Mouse (Mus musculus) monocyte, adult 5-6 weeks (primary cell): ENCODE results near the gene Dnajb2. TPM values are rescaled to one million over a fixed set of nuclear protein-coding genes. Genes with fewer than 3 reads are reported as not detected.
"Not testable (repeated sequence)": the region's sequence is repeated elsewhere in the genome, so short reads cannot be mapped to it uniquely, and the experiment has no call there.

ENCODE experiments used
- ATAC-seq: fragments of 153-309, 156-312 bp; replicated peaks from 2 replicates; pipeline ENCODE4 v1.8.0; 2017; ENCODE audit warnings: mild to moderate bottlenecking; ENCODE audit not compliant: low TSS enrichment, insufficient number of reproducible peaks, severe bottlenecking, poor library complexity, low FRiP score
- total RNA-seq: library from RNA; stranded (forward); fragments of 200-1000, 200-491, 200-594 nt; gene quantifications from 3 replicates; pipeline ENCODE4 v1.2.3, GENCODE M21; 2017

Dnajb2 gene
- total RNA-seq, 1 experiment from 2014 or later, result 22.6 TPM

DNA sequence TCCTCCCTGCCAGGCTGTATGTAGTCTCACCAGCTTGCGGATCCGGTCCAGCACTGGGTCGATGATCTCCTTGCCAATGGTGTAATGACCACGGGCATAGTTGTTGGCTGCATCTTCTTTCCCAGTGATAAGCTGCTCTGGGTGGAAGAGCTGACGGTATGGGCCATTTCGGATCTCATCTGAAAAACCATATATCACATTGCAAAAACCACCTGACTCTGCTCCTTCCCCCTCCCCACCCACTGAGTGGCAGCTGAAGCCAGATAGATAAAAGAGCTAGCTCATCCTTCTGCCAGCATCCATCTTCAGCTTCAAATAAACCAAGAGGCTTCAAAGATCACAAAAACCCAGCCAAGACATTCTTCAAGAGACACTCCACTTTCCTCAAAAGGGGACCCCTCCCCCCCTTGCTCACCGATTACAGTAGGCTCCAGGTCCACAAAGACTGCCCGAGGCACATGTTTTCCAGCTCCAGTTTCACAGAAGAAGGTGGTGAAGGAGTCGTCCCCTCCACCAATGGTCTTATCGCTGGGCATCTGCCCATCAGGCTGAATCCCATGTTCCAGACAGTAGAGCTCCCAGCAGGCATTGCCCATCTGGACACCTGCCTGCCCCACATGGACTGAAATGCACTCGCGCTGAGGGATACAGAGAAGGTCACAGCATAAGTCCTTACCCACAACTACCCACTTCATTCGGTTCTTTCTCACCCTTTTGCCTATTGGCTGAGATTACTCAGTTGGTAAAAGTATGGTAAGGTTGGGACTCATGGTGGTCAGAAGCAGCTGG, 19.2 kb upstream of the Dnajb2 start:
- ATAC-seq, result no peak

DNA sequence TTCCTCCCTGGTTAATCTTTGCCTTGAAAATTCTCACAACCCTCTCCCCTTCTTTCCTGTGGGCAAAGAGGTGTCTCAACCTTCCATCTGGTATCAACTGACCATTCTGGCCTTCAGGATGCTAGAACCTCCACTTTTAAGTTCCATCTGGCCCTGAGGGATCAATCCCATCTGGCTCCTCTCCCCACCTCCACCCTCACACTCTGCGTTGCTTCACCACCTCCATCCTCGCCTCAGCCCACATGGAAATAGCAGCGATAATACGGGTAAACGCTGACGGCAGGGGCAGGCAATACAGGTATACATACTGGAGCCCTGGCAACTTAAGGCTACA, 18.3 kb upstream of the Dnajb2 start:
- ATAC-seq, result no peak

DNA sequence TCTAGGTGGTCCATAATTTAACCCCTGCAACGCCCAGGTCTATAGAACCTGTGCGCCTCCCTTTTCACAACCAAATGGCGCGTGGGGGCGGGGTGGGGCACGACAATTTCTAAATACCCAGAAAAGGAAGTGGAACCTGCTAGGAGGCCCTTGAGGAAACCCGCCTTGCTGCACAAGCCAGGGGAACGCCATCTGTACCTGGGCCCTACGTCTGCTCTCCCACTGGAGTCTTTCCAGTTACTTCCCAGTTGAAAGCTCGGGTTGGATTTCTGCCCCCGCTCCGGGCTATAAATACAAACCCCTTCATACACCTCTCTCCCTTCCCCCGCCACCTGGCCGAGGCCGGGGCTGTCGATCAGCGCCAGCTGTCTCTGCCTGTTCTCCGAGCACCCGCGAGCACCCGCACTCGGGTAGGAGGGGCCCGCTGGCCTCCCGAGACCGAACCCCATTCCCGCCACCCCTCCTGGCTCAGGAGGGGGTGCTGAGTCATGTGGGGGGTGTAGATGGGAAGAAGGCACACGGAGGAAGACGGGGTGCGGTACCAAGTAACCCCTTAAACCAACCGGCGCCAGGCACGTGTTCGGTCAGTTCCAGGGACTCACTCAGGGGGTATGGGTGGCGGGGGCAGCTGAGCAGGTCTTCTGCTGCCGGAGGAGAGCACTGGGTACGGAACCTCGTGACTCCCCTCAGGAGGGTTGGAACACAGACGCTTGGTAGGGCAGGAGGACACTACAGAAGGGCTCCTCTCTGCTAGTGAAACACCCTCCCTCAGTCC, 17.8 kb upstream of the Dnajb2 start:
- ATAC-seq, result peak; percentile 4; the same call in 1 of the 2 replicates

DNA sequence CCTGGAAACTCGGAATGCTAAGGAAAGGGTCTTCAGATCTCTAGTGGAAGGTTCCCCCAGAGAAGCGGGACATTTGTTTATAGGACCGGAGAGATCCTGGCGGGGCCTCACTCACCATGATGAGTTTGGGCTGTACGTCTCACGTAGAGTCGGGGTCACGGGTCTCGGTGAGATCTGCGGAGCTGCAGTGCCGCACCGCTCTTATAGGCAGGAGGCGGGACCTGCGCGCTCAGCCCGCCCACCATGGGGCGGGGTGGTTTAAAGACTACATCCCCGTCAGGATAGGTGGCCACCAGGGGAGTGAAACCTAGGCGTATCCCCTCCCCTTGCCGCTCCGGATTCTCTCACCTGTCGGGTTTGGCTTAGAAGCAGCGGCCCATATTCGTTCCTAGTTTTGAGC, 17.1 kb upstream of the Dnajb2 start:
- peak; percentile 85 for ATAC-seq

DNA sequence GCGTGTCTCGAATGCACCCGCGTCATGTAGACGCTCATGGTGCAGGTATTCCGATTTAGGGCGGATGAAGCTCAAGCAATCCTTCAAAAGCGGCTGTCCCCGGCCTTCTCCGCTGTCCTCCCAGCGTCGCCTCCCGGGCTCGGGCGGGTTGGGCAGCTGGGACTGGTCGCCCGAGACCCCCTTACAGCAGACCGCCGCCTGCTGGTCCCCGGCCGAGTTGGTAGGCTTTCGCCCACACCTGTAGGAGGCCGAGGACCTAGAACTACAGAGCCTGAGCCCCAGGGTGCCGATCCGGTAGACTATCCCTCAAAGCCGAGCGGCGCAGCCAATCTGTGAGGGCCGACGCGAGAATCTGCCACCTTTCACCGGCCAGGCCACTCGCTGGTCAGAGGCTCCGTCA, 16.7 kb upstream of the Dnajb2 start, which contains the start of gene Tuba4a:
Tuba4a (minus strand) TSS at position 335 of the 400 bp plus-strand sequence.
- ATAC-seq, result peak; percentile 4; the same call in 1 of the 2 replicates

DNA sequence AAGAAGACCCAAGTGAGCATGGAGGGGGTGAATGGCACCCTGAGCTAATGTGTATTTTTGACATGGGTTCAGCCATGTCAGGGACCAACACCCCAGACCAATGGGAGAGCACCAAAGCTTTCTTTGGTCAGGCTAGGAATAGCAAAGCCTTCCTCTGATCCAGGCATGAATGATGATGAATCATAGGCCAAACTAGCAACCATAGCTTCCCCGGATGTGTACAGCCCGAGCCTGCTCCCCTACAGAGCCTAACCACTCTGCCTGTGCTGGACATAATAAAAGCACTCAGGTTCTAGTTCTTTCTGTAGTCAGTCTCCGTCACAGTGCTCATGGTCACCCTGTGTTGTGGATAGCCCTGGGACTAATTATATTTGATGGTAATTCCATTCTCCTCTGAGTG, 14.7 kb upstream of the Dnajb2 start:
- ATAC-seq, result no peak

DNA sequence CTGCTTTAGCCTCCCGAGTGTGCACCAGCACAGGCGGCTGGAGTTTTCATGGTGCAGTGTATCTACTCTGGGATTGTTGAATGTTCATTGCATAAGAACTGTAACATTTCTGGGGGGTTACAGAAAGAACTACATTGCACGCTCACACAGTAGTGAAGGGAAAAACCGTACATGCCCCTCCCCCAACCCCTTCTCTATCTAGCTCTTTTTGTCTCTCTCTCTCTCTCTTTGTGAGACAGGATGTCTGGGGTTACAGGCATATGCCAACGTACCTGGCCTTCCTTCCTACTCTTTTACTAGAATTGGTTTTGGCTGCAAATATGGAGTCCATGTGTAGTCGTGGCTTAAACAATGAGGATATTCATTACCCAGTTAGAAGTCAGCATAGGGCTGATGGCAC, 13.3 kb upstream of the Dnajb2 start:
- no peak for ATAC-seq

DNA sequence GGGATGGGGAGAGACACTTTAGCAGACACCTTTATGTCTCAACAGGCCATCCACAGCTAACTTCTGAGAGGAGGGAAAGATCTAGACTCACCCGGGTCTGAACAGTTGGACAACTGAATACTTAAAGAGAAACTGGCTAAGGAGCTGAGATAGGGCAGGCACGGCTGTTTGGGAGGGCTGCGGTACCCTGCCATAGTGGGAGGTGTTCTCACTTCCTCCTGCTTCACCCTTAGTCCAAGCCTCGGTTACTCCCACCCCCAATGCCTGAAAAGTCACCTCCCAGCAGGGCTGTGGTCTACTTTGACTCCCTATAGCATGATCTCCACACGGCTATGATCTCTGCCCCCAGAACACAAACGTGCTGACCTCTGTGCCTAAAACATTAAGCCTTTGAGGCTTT, 12.7 kb upstream of the Dnajb2 start:
- ATAC-seq, result no peak

DNA sequence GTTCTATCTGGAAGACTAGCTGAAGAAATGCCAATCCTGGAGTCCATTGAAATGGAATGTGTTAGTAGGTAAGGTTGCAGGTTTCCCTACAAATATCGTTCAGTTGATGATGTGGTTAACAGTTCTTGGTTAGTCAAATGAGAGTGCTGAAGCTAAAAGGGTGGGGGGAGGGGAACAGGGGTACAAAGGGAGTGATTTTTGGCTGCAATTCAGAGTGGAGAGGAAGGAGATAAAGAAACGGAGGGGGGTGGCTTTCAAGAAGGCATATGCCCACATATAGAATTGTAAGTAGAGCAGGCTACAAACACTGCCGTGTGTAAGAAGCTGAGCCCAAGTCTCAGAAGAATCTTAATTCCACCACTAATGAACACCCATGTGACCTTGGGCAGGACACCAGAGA, 10.7 kb upstream of the Dnajb2 start:
- ATAC-seq, result no peak

DNA sequence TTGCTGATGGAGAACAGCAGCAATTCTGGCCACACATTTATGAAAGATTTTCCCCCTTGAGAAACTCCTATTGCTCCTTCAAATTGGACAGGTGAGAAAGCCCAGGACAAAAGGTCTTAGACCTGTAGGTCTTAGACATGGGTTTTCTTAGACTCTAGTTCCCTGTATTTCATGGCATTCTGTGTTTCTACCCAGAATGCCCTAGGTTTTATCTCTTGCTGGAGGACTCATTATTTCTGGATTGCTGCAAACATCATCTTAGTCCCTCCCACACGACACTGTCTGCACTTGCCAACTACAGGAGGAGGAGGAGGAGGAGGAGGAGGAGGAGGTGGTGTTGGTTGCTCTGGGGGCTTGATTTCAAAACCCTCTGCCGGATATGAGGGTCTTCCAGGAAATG, 10.1 kb upstream of the Dnajb2 start:
- ATAC-seq, result no peak

DNA sequence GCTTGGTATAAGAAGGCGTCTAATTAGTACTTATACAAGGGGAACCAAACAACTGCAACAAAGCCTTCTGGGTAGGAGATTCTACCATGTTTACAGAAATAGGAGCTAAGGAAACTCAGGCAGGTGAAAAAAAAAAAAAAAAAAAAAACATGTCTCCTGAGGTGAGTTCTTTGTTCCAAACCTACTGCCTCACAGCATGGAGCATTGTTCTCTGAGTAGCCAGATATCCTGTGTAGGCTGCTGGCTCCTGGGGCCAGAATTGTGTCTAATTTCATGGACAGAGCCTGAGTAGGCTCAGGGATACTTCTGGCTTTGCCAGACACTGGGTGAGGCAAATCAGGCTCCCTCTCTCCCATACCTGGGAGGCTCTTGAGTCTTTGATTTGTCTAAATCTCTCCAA, 8.6 kb upstream of the Dnajb2 start:
- ATAC-seq, result no peak

DNA sequence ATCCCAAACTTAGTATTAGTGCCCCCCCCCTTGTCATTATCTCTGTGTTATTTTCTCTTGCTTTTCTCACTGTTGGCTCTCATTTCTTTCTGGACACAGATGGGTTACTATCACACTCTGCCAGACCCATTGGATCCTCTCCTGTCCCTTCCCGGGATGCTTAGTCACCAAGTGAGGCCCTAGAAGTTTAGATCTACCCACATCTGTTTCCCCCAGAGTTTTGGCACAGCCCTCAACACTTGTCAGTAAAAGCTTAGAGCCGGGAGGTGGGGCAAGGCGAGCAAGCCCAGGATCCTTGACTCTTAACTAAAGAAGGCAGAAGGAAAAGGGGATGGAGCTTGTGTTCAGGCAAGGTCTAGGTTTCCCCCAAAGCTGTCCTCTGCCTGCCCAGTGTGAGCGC, 7.0 kb upstream of the Dnajb2 start:
- no peak for ATAC-seq

DNA sequence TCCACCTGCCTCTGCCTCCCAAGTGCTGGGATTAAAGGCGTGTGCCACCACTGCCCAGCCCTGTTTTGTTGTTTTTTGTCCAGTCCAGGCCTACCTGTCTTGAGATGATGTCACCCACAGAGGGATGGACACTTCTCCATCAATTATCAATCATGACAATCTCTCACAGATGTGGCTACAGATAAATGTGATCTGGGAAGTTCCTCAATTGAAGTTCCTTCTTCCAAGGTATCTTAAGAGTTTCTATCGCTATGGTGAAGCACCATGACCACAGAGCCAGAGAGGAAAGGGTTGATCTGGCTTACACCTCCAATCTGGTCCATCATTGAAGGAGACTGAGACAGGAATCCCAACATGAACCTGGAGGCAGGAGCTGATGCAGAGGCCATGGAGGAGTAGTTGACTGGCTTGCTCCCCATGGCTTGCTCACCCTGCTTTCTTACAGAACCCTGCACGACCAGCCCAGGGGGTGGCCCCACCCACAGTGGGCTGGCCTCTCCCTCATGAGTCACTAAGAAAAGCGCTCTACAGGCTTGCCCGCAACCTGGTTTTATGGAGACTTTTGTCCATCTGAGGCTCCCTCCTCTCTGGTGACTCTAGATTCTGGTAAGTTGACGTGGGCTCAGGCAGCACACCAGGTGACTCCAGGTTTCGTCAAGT, 5.7 kb upstream of the Dnajb2 start:
- ATAC-seq, result 0 out of 2 replicates have a peak, but pooled peaks have one; percentile 7

DNA sequence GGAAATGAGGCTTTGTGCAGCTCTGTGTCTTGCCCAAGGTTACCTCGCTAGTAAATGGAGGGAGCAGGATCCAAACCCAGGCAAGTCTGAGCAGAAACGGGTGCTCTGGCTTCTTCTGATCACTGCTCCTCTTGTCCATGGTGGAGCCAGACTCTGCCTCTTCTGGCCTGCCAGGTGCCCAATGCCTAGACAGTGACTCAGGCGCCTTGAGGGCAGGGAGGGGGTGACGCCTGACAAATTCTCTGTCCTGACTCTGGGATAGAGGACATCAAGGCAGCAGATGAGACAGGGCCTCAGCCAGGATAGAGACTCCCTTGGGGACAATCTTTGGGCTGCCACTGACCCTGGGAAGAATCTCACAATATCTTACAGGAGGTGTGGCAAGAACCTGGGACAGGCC, 5.0 kb upstream of the Dnajb2 start:
- ATAC-seq, result no peak

DNA sequence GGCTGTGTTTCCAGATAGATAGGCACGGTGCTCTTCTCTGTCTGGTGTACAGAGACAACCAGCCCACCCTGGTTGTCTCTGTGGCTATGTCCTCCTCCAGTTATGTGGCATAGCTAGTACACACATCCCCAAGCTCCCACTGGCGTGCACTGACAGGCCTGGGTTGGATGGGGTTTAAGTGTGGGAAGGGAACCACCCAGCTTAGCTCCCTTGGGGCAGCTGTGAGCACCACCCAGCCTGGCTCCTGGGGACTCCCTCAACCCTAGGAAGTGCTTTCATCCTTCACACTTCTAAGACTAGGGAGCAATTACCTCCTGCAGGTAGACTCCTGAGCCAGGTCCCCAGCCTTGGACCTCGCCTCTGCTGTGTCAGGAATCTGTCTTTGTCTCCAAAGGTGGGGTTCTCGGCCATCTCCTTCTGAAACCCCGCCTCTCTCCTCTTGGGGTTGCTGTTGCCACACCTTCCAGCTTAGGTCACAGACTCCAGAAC, 4.5 kb upstream of the Dnajb2 start, which contains the start of gene A630095N17Rik:
A630095N17Rik (minus strand) TSS at position 439 of the 489 bp plus-strand sequence.
- ATAC-seq, result no peak

DNA sequence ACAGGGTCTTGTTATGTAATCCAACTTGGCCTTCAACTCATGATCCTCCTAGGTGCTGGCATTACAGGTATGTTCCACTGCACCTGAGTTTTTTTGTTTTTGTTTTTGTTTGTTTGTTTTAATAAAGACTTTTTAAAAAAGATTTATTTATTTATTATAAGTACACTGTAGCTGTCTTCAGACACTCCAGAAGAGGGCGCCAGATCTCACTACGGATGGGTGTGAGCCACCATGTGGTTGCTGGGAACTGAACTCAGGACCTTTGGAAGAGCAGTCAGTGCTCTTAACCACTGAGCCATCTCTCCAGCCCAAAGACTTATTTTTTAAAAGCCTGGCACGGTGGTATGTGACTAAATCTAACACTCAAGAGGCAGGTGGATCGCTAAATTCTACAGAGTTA, 3.7 kb upstream of the Dnajb2 start:
- not testable (repeated sequence) for ATAC-seq

DNA sequence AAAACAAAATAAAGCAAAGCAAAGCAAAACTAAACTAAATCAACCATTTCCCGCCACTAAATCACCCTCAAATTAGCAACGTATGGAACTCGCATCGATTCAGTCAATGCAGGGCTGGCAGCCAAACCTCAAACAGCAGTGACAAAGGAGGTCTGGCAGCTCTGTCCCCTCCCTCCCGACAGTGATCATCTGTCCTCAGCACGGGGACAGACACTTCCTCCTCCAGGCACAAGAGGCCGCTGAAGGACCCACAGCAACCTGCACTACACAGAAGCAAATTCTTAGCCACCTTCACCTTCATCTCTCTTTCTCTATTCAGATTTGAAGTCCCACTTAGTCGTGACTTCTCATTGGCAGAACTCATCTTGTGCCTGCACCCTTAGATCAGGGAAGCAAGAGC, 1.6 kb upstream of the Dnajb2 start:
- peak; percentile 70 for ATAC-seq

DNA sequence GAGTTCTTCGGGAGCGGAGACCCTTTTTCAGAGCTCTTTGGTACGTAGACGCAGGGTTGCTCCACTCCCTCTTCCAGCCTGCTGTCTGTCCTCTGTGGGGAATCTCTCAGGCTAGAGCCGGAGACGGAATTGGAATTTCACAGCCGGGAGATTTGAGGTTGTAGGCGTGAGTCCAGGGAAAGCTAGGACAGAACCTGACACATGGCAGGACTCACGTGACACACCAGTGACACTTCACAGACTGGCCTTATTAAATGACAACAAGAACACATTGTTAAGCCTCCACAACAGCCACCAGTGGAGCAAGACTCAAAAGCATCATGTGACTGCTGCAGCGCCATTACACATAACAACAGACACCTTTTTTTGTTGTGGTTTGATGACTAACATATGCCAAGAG, 3.4 kb downstream of the Dnajb2 start:
- ATAC-seq, result no peak

DNA sequence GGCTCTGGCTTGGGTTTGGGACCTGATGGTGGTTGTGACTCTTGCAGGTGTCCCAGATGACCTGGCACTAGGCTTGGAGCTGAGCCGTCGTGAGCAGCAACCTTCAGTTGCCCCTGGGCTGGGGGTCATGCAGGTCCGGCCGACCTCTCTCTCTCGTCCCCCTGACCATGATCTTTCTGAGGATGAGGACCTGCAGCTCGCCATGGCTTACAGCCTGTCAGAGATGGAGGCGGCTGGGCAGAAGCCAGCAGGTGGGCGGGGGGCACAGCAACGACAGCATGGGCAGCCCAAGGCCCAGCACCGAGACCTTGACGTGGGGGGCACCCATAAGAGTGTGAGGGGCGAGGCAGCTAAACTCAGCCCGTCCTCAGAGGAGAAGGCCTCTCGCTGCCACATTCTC, 7.2 kb downstream of the Dnajb2 start:
- ATAC-seq, result no peak
